Mouse (Mus musculus) gastrocnemius, postnatal 25 days (tissue): ENCODE measurements at regions not wholly inside any gene's neighbourhood (a gene's known extent, or its start where the extent isn't known, plus 50 kb on each side); places are given as distances from the start of the nearest gene placed in this dataset.
"Not testable (repeated sequence)": the region's sequence is repeated elsewhere in the genome, so short reads cannot be mapped to it uniquely, and the experiment has no call there.

Experiments
- DNase-seq: peaks from one replicate; pipeline ENCODE4 v3.0.0; 2022

DNA sequence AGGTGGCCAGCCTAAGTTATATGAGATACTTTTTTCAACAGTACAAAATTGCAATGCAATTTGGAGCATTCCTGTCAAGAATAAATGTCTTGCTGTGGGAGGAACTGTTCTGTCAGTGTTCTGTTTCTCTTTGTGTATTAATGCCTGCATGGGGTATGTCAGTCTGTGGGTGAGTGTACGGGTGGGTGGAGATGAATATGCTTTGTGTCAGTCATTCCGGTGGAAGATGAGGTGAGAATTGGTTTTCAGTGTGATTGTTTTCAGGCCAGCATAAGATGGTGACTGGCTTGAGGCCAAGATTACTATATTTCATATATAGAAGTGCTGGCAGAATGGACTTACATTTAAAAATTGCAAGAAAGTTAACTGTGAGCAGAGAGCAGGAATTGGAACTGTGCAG, 184.0 kb downstream of the Frk start:
- no peak for DNase-seq

DNA sequence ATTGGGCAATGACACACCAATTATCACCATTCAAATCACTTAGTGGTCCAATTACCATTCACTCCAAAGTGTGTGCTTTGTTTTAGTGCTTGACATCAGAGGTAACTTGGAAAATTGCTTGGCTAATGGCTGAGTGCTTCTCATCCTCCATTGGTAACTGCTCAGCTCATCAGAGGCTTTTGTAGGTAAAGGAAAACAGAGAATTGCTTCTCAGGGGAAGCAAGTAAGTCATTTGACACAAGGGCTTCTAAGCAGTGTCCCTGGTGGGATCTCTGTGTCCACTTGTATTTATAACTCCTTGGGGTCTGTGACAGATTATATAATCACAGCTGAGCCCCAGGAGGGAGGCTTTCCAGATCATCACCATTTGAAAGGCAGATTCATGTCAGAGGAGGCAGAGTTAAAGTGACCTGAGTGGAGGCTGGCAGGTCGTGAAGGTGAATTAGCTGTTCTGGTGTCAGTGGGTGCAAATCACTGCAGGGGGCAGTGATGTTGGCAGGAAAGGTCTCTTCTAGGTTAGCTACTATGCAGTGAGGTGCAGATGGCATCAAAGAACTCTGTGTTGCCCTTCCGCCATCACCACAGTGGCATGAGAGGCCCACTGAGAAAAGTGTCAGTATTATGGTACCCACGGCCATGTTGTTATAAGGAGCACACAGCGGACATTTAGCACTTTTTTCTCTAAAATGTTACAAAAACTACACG, 184.7 kb downstream of the Frk start:
- no peak for DNase-seq

DNA sequence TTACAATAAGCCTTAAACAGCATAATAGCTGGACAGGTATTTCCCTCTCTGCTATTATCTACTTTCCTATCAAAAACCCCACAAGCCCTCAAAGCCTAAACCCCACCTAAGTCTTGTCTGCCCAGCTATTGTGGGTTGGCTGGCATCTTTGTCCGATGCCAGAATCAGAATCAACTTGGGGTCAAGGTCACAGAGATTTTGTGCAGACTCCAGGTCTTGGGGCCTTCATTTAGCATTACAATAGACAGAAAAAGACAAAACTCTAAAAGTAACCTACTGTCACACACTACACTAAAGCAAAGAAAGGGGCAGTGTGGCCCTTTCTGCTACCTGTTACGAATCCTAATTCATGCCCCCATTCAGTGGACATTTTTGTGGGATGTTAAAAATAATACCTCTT, 188.6 kb downstream of the Frk start:
- no peak for DNase-seq

DNA sequence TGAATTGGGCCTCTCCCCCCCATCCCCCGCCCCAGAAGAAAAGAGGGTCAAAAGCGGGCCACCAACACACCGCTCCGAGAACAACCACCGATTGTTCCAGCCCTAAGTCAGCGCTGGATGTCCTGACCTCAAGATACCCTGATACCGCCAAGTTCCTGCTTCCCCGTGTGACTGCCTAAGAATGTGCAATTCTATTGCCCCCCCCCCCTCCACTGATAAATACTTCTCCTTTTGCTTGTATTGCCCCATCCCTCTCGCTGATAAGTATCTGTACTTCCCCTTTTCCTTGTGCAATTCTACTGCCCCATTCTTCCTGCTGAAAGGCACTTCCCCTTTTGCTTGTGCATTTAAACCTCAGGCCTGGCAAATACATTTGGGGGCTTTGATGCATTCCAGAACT, 216.2 kb downstream of the Frk start:
- not testable (repeated sequence) for DNase-seq

DNA sequence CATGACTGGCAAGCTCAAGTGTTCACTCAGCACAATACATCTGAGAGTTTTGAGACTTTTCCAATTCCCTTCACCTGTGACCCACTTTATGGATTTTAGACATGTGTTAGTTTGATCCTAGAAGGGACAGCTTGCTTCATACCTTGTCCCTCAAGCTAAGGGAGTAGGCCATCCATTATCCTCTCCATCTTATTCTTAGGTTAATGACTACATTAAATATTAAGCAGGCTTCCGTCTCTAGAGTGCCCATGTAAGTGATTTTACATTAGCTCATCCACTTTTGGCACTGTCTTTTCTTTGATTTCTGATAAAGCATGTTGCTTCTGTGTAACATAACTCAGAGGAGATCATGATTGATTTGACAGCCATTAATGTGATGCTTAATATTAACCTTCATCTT, 218.8 kb downstream of the Frk start:
- DNase-seq = no peak

DNA sequence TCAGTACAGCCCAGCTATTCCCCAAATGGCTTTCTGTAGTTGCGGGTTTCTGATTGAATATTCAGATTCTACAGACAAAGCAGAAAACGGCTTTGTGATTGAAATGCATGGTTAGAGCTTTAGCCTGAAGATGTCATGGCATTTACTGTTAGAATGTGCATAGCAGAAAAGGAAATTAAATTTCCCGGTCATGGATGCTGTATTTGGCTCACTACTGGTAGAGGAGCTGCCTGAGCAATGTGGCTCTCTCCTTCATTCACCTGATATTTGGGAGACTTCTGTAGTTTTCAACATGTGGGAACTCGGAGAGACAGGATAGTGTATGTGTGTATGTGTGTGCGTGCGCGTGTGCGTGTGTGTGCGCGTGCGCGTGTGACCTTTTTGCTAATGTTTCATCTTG, 222.2 kb downstream of the Frk start:
- no peak for DNase-seq

DNA sequence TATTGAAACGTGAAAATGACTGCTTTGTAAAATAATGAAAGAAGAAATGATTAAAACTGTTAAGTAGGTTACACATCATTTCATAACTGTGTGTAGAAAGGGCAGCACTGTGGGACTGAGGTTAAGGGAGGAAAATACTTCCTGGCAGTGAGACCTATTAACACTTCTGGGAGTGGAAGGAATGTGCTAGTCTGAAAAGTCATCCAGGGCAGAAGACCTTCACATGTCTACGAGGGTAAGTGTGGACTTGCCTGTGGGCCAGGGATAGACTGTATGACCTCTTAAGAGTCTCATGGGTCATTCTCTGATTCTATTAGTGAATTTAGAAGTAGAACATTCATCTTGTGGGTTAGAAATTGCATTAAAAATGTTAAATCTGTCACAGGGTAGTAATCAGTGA, 248.1 kb downstream of the Frk start:
- no peak for DNase-seq

DNA sequence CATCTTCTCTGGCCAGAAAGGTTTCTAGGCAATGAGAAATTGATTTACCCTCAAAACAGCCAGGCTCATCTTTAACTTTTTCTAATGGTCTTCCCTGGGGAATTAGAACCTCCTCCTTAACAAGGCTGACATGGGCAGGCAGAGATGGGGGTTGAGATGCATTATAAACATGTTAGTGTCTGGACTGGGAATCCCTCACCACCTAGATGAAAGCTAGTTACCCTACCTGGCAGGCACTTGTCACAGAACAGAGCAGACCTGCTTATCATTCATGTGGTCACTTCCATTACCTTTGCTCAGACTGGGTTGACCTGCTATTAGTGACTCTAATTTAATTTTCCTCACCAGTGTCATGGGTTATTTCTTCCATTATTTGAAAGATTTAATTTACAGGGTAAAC, 279.2 kb downstream of the Frk start:
- no peak for DNase-seq

DNA sequence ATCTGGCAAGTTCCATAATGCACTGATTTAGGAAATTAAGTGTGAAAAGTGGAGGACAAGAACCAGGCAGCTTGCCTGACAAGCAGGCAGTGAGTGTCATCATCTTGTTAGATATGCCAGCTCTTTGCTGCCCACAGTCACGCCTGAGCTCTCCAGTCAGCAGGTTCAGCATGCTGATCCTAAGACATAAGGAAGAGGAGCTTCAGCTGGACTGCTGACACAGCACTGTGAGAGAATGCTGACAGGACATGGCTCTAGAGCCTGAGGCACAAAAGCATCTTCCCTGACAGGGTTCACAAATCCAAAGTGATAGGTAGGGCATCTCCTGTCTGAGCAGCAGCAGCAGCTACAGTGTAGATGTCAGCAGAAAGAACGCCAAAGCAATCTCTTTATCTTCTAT, 308.9 kb downstream of the Frk start:
- no peak for DNase-seq

DNA sequence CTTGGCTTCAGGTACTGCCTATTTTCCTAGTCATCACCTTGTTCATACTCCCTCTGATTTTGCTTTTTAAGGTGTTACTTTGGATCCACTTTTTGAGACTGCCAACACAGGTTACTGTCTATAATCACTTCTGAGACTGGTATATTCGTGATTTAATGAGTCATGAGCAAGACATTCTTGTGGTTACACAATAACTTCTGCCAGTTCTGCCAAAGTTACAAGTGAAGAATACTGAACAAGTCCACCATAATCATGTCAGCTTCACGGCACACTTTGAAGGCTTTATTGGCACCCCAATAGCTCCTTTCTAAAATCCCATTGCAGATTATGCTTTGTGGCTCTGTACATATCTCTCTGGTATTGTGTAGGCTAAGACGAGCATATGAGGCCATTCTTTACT, 327.9 kb downstream of the Frk start:
- DNase-seq = no peak

DNA sequence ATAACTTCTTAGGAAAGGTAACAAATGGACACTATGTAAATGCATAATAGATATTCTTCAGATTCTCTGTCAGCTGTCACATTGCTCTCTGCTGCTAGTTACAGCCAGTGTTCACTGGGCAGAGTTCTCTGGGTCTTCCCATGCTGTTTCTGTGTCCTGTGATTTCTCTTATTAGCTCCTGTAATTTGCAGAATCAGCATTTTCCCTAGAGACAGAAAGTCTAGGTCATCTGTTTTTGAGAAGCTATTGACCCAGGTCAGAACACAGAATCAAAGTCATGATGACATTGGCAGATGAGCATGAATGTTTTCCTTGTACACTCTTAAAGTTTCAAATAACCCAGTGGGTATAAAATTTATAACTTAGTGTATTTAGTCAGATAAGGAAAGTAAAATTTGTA, 340.9 kb downstream of the Frk start:
- no peak for DNase-seq

DNA sequence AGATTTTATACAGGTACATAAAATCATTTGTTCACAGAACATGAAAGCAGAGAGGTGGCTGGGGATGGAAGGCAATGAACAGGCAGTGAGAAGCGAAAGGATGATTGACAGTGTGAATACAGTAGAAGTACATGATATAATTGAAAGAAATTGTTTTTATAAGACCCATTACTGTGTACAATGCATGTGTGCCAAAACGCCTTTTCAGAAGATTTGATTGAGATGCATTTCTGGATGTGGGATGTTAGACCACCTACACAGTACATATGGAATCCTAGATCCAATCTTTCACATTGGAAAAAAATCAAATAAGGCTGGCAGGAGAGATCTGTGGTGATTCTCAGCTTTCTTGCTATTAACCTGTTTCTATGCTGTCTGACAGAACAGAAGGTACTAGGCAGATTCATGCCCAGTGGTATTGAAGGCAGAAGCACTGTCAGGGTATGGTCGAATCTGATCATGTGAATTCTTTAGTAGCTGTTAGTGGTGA, 358.9 kb downstream of the Frk start:
- no peak for DNase-seq

DNA sequence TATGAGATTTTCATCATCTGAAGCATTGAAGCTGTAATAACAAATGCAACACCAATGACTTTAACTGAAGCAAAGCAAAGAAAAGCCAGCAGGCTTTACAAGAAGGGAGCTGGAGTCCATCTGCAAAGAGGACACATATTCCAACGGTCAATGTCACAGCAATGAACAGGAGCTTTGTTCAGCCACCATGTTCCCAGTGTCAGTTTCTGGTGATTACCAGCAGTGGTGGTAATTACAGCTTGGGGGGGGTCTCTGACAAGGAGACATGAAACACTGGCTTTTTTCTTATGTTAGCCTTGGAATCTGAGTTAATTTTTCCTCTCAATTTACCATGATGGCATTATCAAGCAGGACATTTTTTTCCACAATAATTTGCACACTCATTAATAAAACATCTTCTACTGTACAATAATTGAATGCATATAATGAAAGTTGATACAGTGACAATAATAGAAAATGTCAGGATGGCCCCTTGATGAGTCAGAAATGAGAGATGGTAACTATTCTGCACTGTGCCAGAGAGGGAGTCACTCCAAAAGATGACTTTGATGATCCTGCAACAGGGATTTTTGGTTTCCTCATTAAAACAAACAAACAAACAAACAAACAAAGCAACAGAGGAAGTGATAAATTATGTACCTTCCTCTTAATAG, 373.4 kb downstream of the Frk start:
- DNase-seq = no peak

DNA sequence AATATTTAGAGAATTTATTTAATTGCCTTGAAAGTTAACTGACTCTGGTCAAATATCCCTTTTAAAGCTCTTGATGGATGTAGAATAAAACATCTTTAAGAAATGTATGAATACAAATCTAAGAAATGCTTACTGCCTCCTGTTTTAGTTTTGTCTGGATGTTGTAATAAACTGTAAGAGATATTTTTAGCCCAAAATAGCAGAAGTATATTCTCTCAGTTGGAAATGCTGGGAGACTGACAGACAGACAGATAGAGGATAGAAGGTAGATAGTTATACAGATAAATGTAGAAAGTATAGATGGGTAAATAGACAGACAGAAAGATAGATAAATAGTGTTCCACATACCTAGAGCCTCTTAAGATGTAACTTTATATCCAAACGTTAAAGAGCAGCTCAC, 379.5 kb downstream of the Frk start:
- no peak for DNase-seq

DNA sequence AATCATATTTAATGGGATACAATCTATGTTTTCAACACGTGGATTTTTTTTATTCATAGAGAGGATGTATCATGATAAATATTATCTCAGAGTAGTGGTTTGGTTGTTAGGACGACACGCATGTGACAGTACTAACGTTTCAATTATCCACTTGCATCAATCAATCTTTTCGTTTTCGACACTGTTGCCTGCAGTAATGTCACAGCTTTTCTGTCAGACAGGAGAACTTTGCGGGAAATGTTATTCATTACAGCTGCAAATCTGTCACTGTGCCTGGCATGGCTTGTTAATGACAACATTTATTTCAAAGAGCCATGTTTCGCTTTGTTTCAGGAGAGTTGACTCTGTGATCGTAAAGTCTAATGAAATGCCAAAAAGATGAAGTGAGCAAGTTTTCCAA, 388.7 kb downstream of the Frk start:
- no peak for DNase-seq

DNA sequence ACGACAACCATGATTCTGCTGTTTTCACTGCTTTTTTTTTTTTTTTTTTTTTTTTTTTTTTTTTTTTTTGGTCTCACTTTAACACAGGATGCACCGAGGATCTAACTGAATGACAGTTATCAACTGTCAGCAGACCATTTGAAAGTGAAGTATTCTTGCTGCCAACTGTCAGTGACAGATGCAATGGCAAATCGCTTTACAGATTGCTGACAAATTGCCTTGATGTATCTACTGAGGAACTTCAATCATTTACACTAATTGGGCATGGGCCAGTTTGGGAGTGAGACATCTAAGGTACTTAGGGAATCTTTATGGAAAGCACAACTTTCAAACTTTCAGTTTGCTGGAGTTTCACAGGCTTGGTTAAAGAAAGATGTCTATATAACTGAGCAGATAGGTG, 395.3 kb downstream of the Frk start:
- no peak for DNase-seq

DNA sequence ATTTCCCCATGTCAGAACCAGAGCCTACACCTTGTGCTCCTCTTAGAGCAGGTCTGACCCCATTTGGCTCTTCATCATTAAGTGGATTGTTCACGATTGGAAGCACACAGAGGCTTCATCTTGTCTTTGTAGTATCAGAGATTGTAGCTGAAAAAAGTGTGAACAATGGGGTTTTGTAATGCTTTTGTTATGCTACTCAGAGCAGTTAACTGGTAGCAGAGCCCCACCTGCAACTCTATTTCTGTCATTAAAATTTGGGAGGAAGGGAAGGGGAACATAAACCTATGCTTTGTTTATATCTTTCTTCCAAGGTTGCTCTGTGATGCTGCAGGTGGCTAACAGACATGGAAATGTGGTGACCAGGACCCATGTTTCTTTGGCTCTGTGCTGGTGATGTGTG, 404.4 kb downstream of the Frk start:
- no peak for DNase-seq

DNA sequence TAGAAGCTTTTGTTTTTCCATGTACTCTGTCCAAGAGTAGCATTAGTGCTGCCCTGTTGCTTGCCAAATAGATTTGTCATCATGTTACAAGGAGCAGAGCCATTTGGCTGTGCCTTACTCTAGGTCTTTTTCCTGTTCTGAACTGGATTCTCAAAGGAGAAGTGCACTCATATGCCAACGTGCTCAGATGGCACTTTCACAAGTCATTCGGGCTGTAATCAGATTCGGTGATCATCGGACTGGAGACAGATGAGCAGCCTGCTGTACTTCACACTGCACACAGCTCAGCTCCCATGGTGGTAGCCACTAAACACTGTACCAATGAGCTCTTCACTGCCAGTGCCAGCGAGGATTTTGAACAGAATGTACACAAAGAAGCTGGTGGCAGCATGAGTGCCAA, 421.1 kb downstream of the Frk start:
- peak; percentile 46 for DNase-seq

DNA sequence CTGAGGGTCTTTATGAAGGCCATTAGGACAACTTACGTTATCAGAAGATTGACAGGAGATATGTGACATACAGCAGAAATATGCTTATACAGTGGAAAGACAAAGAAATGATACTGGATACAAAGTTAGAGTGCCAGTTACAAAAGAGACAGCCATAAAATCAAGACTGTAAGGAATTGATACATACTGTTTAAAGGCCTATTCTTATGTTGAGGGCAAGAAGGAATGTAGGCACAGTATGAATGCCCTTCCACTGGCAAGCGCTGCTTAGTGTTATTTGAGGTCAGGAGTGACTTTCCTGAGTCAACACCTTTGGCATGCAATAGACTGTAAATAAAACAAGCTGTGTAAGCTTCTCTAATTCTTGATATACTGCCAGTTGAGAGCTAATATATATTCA, 421.5 kb downstream of the Frk start:
- DNase-seq = no peak

DNA sequence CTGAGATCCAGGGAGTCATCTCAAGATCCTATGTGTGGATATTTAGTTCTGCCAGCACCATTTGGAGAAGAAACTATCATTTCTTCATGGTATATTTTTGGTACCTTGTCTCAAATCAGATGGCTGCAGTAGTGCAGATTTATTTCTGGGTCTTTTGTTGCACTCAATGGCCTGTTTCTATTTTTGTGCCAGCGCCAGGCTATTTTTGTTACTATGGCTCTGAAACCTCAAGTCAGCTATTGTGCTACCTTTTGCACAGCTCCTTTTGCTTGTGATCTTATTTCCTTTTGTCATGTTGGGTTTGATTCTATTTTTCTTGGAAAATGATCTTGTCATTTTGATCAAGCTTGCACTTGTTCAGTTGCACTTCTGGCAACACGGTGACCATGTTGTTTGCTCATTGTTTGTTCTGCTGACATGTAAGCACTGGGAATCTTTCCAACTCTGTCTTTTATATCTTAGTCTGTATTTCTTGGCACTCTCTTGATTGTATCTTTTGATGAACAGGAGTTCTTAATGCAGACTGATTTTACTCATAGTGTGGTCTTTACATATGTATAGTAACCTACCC, 429.0 kb downstream of the Frk start:
- DNase-seq = no peak
